Mouse (Mus musculus): Measurements from ENCODE around the gene Piwil1. TPM values are rescaled to one million over a fixed set of nuclear protein-coding genes. Genes with fewer than 3 reads are reported as not detected.

Gene Piwil1
- polyA plus RNA-seq, 1 experiment from 2014 or later = not detected

- TF ChIP-seq EP300 (IDR thresholded peaks at IDR 0.05; ENCODE audit: low read depth) = no peak
- peak; percentile 22; the same call in 1 of the 2 replicates for TF ChIP-seq CTCF (IDR thresholded peaks at IDR 0.05; ENCODE audit: low read depth)
- no peak overlapping the region for H3K27ac ChIP-seq (ENCODE audit: low read depth)
- no peaks in the 10 kb centered on the region for H3K27me3 ChIP-seq (ENCODE audit: insufficient read depth, low read length)
- no peaks in the 10 kb centered on the region for H3K9me3 ChIP-seq (ENCODE audit: low read length)
- no peak overlapping the region for H3K9ac ChIP-seq (replicated peaks)
- H3K4me3 ChIP-seq (ENCODE audit: low read depth, low read length) = no peak overlapping the region
- no peaks in the 10 kb centered on the region for H3K36me3 ChIP-seq (replicated peaks; ENCODE audit: insufficient read depth, low read length)
- H3K4me1 ChIP-seq (ENCODE audit: insufficient read depth) = no peaks in the 10 kb centered on the region
- ATAC-seq = no peak
- WGBS (ENCODE audit: insufficient replicate concordance) = 76% methylated on average over 5 of the region's 5 CpGs
- H3K4me2 ChIP-seq (ENCODE audit: low read depth, low read length) = no peak overlapping the region
- no peak for DNase-seq
These were observed 15.2 kb upstream of the Piwil1 start for GRCm38 (mm10) chr5:128687139-128687538.

GRCm38 (mm10) chr5:128694107-128694506 is 8.2 kb upstream of the Piwil1 start:
- 58% methylated on average over 6 of the region's 6 CpGs for WGBS (ENCODE audit: insufficient replicate concordance)
- no peak for TF ChIP-seq CTCF (IDR thresholded peaks at IDR 0.05; ENCODE audit: low read depth)
- no peak for TF ChIP-seq EP300 (IDR thresholded peaks at IDR 0.05; ENCODE audit: low read depth)
- H3K36me3 ChIP-seq (replicated peaks; ENCODE audit: insufficient read depth, low read length) = no peaks in the 10 kb centered on the region
- DNase-seq (no peak), ATAC-seq (no peak)
- no peak overlapping the region for H3K4me2 ChIP-seq (ENCODE audit: low read depth, low read length)
- H3K27me3 ChIP-seq (ENCODE audit: insufficient read depth, low read length) = no peaks in the 10 kb centered on the region
- no peaks in the 10 kb centered on the region for H3K4me1 ChIP-seq (ENCODE audit: insufficient read depth)
- H3K27ac ChIP-seq (ENCODE audit: low read depth) = no peak overlapping the region
- no peak overlapping the region for H3K9ac ChIP-seq (replicated peaks)
- H3K9me3 ChIP-seq (ENCODE audit: low read length) = no peaks in the 10 kb centered on the region
- H3K4me3 ChIP-seq (ENCODE audit: low read depth, low read length) = no peak overlapping the region

- DNase-seq (no peak), ATAC-seq (no peak)
- Histone ChIP-seq H3K27me3 (ENCODE audit: insufficient read depth, low read length) (no peaks in the 10 kb centered on the region), H3K9me3 (ENCODE audit: low read length) (no peaks in the 10 kb centered on the region), H3K4me3 (ENCODE audit: low read depth, low read length) (no peak overlapping the region), H3K4me1 (ENCODE audit: insufficient read depth) (no peaks in the 10 kb centered on the region), H3K36me3 (replicated peaks; ENCODE audit: insufficient read depth, low read length) (no peaks in the 10 kb centered on the region), H3K27ac (ENCODE audit: low read depth) (no peak overlapping the region), H3K9ac (replicated peaks) (no peak overlapping the region), H3K4me2 (ENCODE audit: low read depth, low read length) (no peak overlapping the region)
- TF ChIP-seq CTCF (IDR thresholded peaks at IDR 0.05; ENCODE audit: low read depth) (no peak), EP300 (IDR thresholded peaks at IDR 0.05; ENCODE audit: low read depth) (no peak)
- 71% methylated on average over 18 of the region's 18 CpGs for WGBS (ENCODE audit: insufficient replicate concordance)
These were observed 7.6 kb upstream of the Piwil1 start for GRCm38 (mm10) chr5:128694611-128695325.

- no peak for TF ChIP-seq EP300 (IDR thresholded peaks at IDR 0.05; ENCODE audit: low read depth)
- TF ChIP-seq CTCF (IDR thresholded peaks at IDR 0.05; ENCODE audit: low read depth) = no peak
- ATAC-seq (no peak), DNase-seq (no peak)
- WGBS (ENCODE audit: insufficient replicate concordance) = 67% methylated on average over 10 of the region's 10 CpGs
- Histone ChIP-seq H3K27ac (ENCODE audit: low read depth) (no peak overlapping the region), H3K9ac (replicated peaks) (no peak overlapping the region), H3K4me2 (ENCODE audit: low read depth, low read length) (no peak overlapping the region), H3K4me1 (ENCODE audit: insufficient read depth) (no peaks in the 10 kb centered on the region), H3K9me3 (ENCODE audit: low read length) (no peaks in the 10 kb centered on the region), H3K27me3 (ENCODE audit: insufficient read depth, low read length) (no peaks in the 10 kb centered on the region), H3K36me3 (replicated peaks; ENCODE audit: insufficient read depth, low read length) (no peaks in the 10 kb centered on the region), H3K4me3 (ENCODE audit: low read depth, low read length) (no peak overlapping the region)
These were observed 5.5 kb upstream of the Piwil1 start for GRCm38 (mm10) chr5:128696824-128697223.

- no peak for TF ChIP-seq EP300 (IDR thresholded peaks at IDR 0.05; ENCODE audit: low read depth)
- no peak for TF ChIP-seq CTCF (IDR thresholded peaks at IDR 0.05; ENCODE audit: low read depth)
These were observed 1.6 kb upstream of the Piwil1 start for GRCm38 (mm10) chr5:128700716-128701115.

DNA sequence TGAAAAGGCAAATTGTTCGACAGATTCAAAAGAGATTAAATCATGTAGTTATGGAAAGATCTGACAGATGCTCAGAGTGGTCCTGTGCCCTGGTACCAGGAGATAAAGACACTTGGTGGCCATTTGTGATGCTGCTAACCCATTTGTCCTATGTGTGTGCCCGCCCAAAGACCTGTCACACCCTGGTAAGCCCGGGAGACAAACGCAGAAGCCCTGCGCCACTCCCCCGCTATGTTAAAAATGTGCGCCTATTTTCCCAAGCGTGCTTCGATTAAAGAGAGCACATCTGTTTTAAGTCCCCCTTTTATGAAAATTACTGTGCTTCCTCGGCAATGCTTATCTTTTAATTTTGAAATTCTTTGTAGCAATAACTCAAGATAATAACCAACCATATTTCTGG is 1.4 kb downstream of the Piwil1 start:
- no peak for DNase-seq
- 50% methylated on average over 10 of the region's 10 CpGs for WGBS (ENCODE audit: insufficient replicate concordance)
- H3K4me2 ChIP-seq (ENCODE audit: low read depth, low read length) = no peak overlapping the region

More at GRCm38 (mm10) chr5:128700716-128701115, 1.6 kb upstream of the Piwil1 start:
- no peaks in the 10 kb centered on the region for H3K27me3 ChIP-seq (ENCODE audit: insufficient read depth, low read length)
- no peak overlapping the region for H3K27ac ChIP-seq (ENCODE audit: low read depth)
- H3K9me3 ChIP-seq (ENCODE audit: low read length) = no peaks in the 10 kb centered on the region
- no peak for ATAC-seq
- H3K4me1 ChIP-seq (ENCODE audit: insufficient read depth) = no peaks in the 10 kb centered on the region
- no peak overlapping the region for H3K9ac ChIP-seq (replicated peaks)
- DNase-seq = no peak
- no peak overlapping the region for H3K4me3 ChIP-seq (ENCODE audit: low read depth, low read length)
- no peak overlapping the region for H3K4me2 ChIP-seq (ENCODE audit: low read depth, low read length)
- WGBS (ENCODE audit: insufficient replicate concordance) = 54% methylated on average over 11 of the region's 11 CpGs
- no peaks in the 10 kb centered on the region for H3K36me3 ChIP-seq (replicated peaks; ENCODE audit: insufficient read depth, low read length)

More for the DNA sequence above, 1.4 kb downstream of the Piwil1 start:
- H3K9me3 ChIP-seq (ENCODE audit: low read length) = 0 out of 2 replicates have a peak, but pooled peaks cover 2% of the 10 kb centered on the region
- H3K36me3 ChIP-seq (replicated peaks; ENCODE audit: insufficient read depth, low read length) = no peaks in the 10 kb centered on the region
- H3K27me3 ChIP-seq (ENCODE audit: insufficient read depth, low read length) = no peaks in the 10 kb centered on the region
- H3K4me1 ChIP-seq (ENCODE audit: insufficient read depth) = no peaks in the 10 kb centered on the region
- no peak overlapping the region for H3K27ac ChIP-seq (ENCODE audit: low read depth)
- no peak for ATAC-seq
- no peak for TF ChIP-seq CTCF (IDR thresholded peaks at IDR 0.05; ENCODE audit: low read depth)
- TF ChIP-seq EP300 (IDR thresholded peaks at IDR 0.05; ENCODE audit: low read depth) = no peak
- H3K9ac ChIP-seq (replicated peaks) = no peak overlapping the region
- no peak overlapping the region for H3K4me3 ChIP-seq (ENCODE audit: low read depth, low read length)

Data from liver, postnatal 0 days (tissue).